Mouse (Mus musculus) hindbrain, embryonic 11.5 days (tissue): Measurements from ENCODE around the gene Slc10a3. TPM values are rescaled to one million over a fixed set of nuclear protein-coding genes. Genes with fewer than 3 reads are reported as not detected.
"Not testable (repeated sequence)": the region's sequence is repeated elsewhere in the genome, so short reads cannot be mapped to it uniquely, and the experiment has no call there.

Experiments
- ATAC-seq: fragments of 200-750 bp; cut with Nextera tagmentation; 2 replicates; pipeline ENCODE4 v1.8.0; 2017; ENCODE audit warnings: mild to moderate bottlenecking, moderate TSS enrichment, moderate library complexity; ENCODE audit not compliant: low FRiP score
- DNase-seq: peaks from one replicate; pipeline ENCODE4 v3.0.0-alpha.2; 2015; ENCODE audit warnings: low spot score
- H3K27ac ChIP-seq: fragments of 300-500 bp; sonication (generic); 2 replicates; pipeline ENCODE4 v1.5.1; 2014; ENCODE audit warnings: mild to moderate bottlenecking, low read depth, low read length
- H3K27me3 ChIP-seq: fragments of 300-500 bp; sonication (generic); 2 replicates; pipeline ENCODE4 v1.6.1; 2014; ENCODE audit warnings: mild to moderate bottlenecking, low read length, moderate library complexity, mixed read lengths; ENCODE audit not compliant: control insufficient read depth, insufficient read depth
- H3K36me3 ChIP-seq: fragments of 300-500 bp; sonication (generic); 2 replicates; pipeline ENCODE4 v1.6.1; 2014; ENCODE audit warnings: mild to moderate bottlenecking, low read length, moderate library complexity, mixed read lengths; ENCODE audit not compliant: control insufficient read depth, insufficient read depth
- H3K4me1 ChIP-seq: fragments of 300-500 bp; sonication (generic); replicated peaks from 2 replicates; pipeline ENCODE4 v1.6.1; 2014; ENCODE audit warnings: low read length, mixed read lengths; ENCODE audit not compliant: control insufficient read depth, insufficient read depth
- H3K4me2 ChIP-seq: fragments of 300-500 bp; sonication (generic); replicated peaks from 2 replicates; pipeline ENCODE4 v1.6.1; 2014; ENCODE audit warnings: mild to moderate bottlenecking, low read depth, low read length
- H3K4me3 ChIP-seq: fragments of 300-500 bp; sonication (generic); 2 replicates; pipeline ENCODE4 v1.5.1; 2014; ENCODE audit warnings: low read depth, low read length
- H3K9ac ChIP-seq: fragments of 300-500 bp; sonication (generic); 2 replicates; pipeline ENCODE4 v1.6.1; 2014; ENCODE audit warnings: low read depth, low read length
- H3K9me3 ChIP-seq: fragments of 300-500 bp; sonication (generic); 2 replicates; pipeline ENCODE4 v1.6.1; 2016; ENCODE audit warnings: low read length; ENCODE audit not compliant: control insufficient read depth
- WGBS: fragments of 180-500 bp; shearing (Covaris S2); extraction: QIAGEN DNeasy Blood & Tissue Kit; methylation state at CpG from one replicate; pipeline ENCODE4 v1.1.7; 2014; 5-methylcytosine and 5-hydroxymethylcytosine counted together
- polyA plus RNA-seq: library from polyadenylated mRNA; unstranded; fragments of >200 nt; fragmentation: Nextera tagmentation; extraction: Ambion mirVana; gene quantifications from 2 replicates; pipeline ENCODE4 v1.2.1, GENCODE M21; 2014

Slc10a3 gene
- polyA plus RNA-seq, 1 experiment from 2014 or later: 7.4 TPM

GRCm38 (mm10) chrX:74367512-74367911, 5.6 kb downstream of the Slc10a3 start:
- Histone ChIP-seq H3K27me3 (no peaks in the 10 kb centered on the region), H3K9me3 (no peaks in the 10 kb centered on the region), H3K9ac (peak overlapping the region; percentile 77), H3K4me2 (peak overlapping the region; percentile 53), H3K27ac (no peak overlapping the region), H3K4me3 (peak overlapping the region; percentile 56), H3K36me3 (no peaks in the 10 kb centered on the region), H3K4me1 (0 out of 2 replicates have a peak, but pooled peaks cover 2% of the 10 kb centered on the region)
- DNase-seq (no peak), ATAC-seq (no peak)
- 75% methylated on average over 10 of the region's 10 CpGs for WGBS

DNA sequence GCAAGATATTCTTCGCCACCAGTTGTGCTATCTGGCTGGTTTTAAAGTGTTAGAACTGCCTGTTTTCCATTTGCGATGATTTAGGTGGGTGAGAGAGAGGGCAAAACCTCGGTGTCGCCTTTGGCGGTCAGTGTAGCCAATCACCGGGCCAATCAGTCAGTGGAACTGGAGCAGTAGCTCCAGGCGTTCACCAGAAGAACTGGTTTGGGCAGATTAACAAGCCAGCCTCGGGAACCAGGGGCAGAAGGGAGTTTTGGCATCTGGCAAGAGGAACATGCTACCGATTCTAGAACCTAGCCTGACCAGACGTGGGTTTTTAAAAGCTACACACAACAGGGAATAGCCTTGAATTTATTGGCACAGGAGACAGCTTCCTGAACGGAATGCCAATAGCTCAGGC, 14.0 kb downstream of the Slc10a3 start:
- H3K9me3 ChIP-seq: no peaks in the 10 kb centered on the region
- H3K9ac ChIP-seq: no peak overlapping the region
- no peak overlapping the region for H3K27ac ChIP-seq
- ATAC-seq (no peak), DNase-seq (no peak)
- 52% methylated on average over 11 of the region's 11 CpGs for WGBS
- H3K36me3 ChIP-seq: no peaks in the 10 kb centered on the region
- H3K4me2 ChIP-seq: no peak overlapping the region
- no peak overlapping the region for H3K4me3 ChIP-seq
- no peaks in the 10 kb centered on the region for H3K27me3 ChIP-seq
- H3K4me1 ChIP-seq: no peaks in the 10 kb centered on the region

GRCm38 (mm10) chrX:74357069-74357468, 16.1 kb downstream of the Slc10a3 start:
- not testable (repeated sequence) for H3K4me1 ChIP-seq, H3K27ac ChIP-seq, ATAC-seq, H3K36me3 ChIP-seq, DNase-seq, H3K27me3 ChIP-seq, H3K4me2 ChIP-seq, H3K4me3 ChIP-seq, H3K9me3 ChIP-seq, H3K9ac ChIP-seq
- 97% methylated on average over 3 of the region's 3 CpGs for WGBS

DNA sequence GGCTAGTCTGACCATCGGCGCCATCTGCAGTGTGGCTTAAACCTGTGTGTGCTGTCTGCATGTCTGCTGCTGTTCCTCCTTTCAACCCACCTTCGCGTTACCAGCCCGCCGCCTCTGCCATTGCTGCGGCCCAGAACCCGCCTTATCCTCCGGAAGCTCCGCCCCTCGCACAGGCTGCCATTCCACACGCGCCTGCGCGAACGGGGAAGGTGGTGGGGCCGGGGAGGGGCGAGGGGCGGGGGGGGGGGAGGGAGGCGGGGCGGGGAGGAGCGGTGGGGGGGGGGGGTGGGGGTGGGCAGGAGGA, 19.7 kb downstream of the Slc10a3 start, which contains the start of gene Lage3:
Lage3 (minus strand) TSS at position 152 of the 304 bp plus-strand sequence.
- H3K4me3 ChIP-seq: peak within 1 kb of the TSS; percentile 39
- WGBS: 9% methylated on average over 6 of the region's 22 CpGs
- H3K4me2 ChIP-seq: peak within 1 kb of the TSS; percentile 45
- no peaks in the 10 kb centered on the region for H3K36me3 ChIP-seq
- H3K4me1 ChIP-seq: no peaks in the 10 kb centered on the region
- ATAC-seq (peak; percentile 84), DNase-seq (peak; percentile 77)
- no peaks in the 10 kb centered on the region for H3K27me3 ChIP-seq
- H3K27ac ChIP-seq: no peak within 1 kb of the TSS
- H3K9me3 ChIP-seq: no peaks in the 10 kb centered on the region
- H3K9ac ChIP-seq: peak within 1 kb of the TSS; percentile 48

GRCm38 (mm10) chrX:74352645-74353466, 20.3 kb downstream of the Slc10a3 start:
- no peak overlapping the region for H3K27ac ChIP-seq
- H3K9me3 ChIP-seq: no peaks in the 10 kb centered on the region
- peak; percentile 64 for ATAC-seq
- H3K9ac ChIP-seq: peak overlapping the region; percentile 48
- 22% methylated on average over 13 of the region's 13 CpGs for WGBS
- peak overlapping the region; percentile 39 for H3K4me3 ChIP-seq
- peak overlapping the region; percentile 45 for H3K4me2 ChIP-seq
- H3K36me3 ChIP-seq: no peaks in the 10 kb centered on the region
- H3K27me3 ChIP-seq: no peaks in the 10 kb centered on the region
- DNase-seq: peak; percentile 1
- H3K4me1 ChIP-seq: no peaks in the 10 kb centered on the region

DNA sequence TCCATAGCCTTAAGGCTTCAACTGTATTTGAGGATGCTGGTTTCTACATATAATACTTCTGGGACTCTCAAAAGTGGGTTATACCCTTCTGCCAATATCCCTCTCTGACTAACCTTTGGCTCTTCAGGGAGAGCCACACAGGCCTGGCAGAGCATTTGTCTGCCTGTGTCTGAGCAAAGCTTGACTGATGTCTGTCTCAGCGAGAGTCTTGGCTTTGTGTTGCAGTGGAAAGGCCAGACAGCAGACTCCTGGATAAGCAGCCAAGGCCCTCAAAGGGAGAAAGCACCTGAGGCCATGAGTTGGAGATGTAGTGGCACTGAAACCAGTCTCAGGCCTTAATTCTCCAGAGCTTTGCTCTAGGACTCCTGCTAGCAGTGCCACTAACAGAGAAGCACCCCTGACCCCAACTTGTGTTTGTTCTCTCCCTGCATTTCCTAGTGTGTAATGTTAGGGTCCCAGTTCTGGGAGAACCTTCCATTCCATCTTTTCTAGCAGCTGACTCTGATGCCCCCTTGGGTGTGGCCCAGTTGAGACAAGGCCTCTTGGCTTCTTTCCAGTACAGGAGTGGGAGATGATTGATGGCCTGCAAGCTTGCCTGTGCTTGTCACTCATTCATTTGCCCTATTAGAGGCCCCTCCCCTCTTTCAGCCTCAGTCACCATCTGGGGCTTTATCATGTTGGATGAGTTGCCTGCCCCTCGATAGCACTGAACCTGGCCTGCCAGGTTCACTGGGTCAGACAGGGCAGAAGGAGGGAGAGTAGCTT, 42.8 kb downstream of the Slc10a3 start:
- Histone ChIP-seq H3K27me3 (no peaks in the 10 kb centered on the region), H3K27ac (0 out of 2 replicates have a peak overlapping the region, but pooled peaks have one; percentile 1), H3K36me3 (no peaks in the 10 kb centered on the region), H3K4me1 (peaks cover 3% of the 10 kb centered on the region; the same call in 1 of the 2 replicates), H3K9me3 (no peaks in the 10 kb centered on the region), H3K9ac (peak overlapping the region; percentile 64), H3K4me3 (peak overlapping the region; percentile 52), H3K4me2 (peak overlapping the region; percentile 59)
- WGBS: 36% methylated on average over 2 of the region's 2 CpGs
- no peak; the same call in 1 of the 2 replicates for ATAC-seq
- DNase-seq: peak; percentile 12

DNA sequence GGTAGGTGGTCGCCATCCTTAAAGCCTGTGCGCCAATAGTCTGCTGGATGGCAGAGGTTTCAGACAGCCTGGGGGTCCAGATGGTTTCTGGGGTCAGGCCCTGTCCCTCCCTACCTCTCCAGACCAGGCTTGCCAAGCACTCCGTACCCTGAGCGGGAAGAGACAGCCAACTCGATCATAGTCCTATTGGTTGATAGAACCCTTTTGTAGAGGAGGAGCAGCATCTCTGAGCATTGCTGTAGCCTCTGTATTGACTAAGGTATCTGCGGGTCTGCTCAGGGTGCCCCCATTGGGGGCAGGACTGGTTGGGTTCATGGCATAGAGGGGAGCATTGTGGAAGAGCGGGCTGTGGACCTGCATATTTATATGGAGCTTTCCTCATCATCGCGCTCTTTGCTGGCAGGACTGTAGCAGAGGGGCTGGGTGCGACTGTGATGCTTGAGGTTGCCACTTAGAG, 43.9 kb downstream of the Slc10a3 start:
- Histone ChIP-seq H3K27ac (no peak overlapping the region), H3K4me3 (peak overlapping the region; percentile 52), H3K4me2 (peak overlapping the region; percentile 59), H3K36me3 (no peaks in the 10 kb centered on the region), H3K9ac (peak overlapping the region; percentile 64), H3K27me3 (no peaks in the 10 kb centered on the region), H3K4me1 (peaks cover 3% of the 10 kb centered on the region; the same call in 1 of the 2 replicates), H3K9me3 (no peaks in the 10 kb centered on the region)
- DNase-seq (no peak), ATAC-seq (peak; percentile 49)
- WGBS: 17% methylated on average over 8 of the region's 10 CpGs

GRCm38 (mm10) chrX:74328725-74329161, 44.4 kb downstream of the Slc10a3 start, which contains the start of gene Plxna3:
Gene Plxna3 (plus strand): TSS chrX:74329066.
- ATAC-seq (peak; percentile 95), DNase-seq (peak; percentile 77)
- H3K27me3 ChIP-seq: no peaks in the 10 kb centered on the region
- peak within 1 kb of the TSS; percentile 64 for H3K9ac ChIP-seq
- H3K9me3 ChIP-seq: no peaks in the 10 kb centered on the region
- H3K36me3 ChIP-seq: no peaks in the 10 kb centered on the region
- peak within 1 kb of the TSS; percentile 59 for H3K4me2 ChIP-seq
- peaks cover 3% of the 10 kb centered on the region; the same call in 1 of the 2 replicates for H3K4me1 ChIP-seq
- 22% methylated on average over 17 of the region's 30 CpGs for WGBS
- peak within 1 kb of the TSS; percentile 76 for H3K27ac ChIP-seq
- peak within 1 kb of the TSS; percentile 52 for H3K4me3 ChIP-seq
